Mouse (Mus musculus) neural tube, embryonic 12.5 days (tissue): Measurements from ENCODE around the gene Kif13a. TPM values are rescaled to one million over a fixed set of nuclear protein-coding genes. Genes with fewer than 3 reads are reported as not detected.

ENCODE experiments used
- ATAC-seq: fragments of 200-750 bp; cut with Nextera tagmentation; 2 replicates; pipeline ENCODE4 v1.8.0; 2017; ENCODE audit warnings: low read depth, mild to moderate bottlenecking, moderate TSS enrichment, moderate library complexity; ENCODE audit not compliant: low FRiP score
- H3K27ac ChIP-seq: fragments of 300-500 bp; sonication (generic); 2 replicates; pipeline ENCODE4 v1.5.1; 2016
- H3K27me3 ChIP-seq: fragments of 300-500 bp; sonication (generic); replicated peaks from 2 replicates; pipeline ENCODE4 v1.6.1; 2016; ENCODE audit warnings: mild to moderate bottlenecking
- H3K36me3 ChIP-seq: fragments of 300-500 bp; sonication (generic); 2 replicates; pipeline ENCODE4 v1.6.1; 2016; ENCODE audit warnings: mild to moderate bottlenecking
- H3K4me1 ChIP-seq: fragments of 300-500 bp; sonication (generic); 2 replicates; pipeline ENCODE4 v1.6.1; 2016
- H3K4me2 ChIP-seq: fragments of 300-500 bp; sonication (generic); replicated peaks from 2 replicates; pipeline ENCODE4 v1.6.1; 2016; ENCODE audit warnings: mild to moderate bottlenecking
- H3K4me3 ChIP-seq: fragments of 300-500 bp; sonication (generic); 2 replicates; pipeline ENCODE4 v1.5.1; 2016
- H3K9ac ChIP-seq: fragments of 300-500 bp; sonication (generic); 2 replicates; pipeline ENCODE4 v1.6.1; 2016; ENCODE audit warnings: mild to moderate bottlenecking
- H3K9me3 ChIP-seq: fragments of 300-500 bp; sonication (generic); 2 replicates; pipeline ENCODE4 v1.6.1; 2016; ENCODE audit warnings: mild to moderate bottlenecking
- WGBS: fragments of 180-500 bp; shearing (Covaris S2); methylation state at CpG from one replicate; pipeline ENCODE4 v1.1.7; 2016; 5-methylcytosine and 5-hydroxymethylcytosine counted together
- polyA plus RNA-seq: library from polyadenylated mRNA; unstranded; fragments of >200 nt; fragmentation: Nextera tagmentation; extraction: Ambion mirVana; gene quantifications from 2 replicates; pipeline ENCODE4 v1.2.1, GENCODE M21; 2016

Gene Kif13a
- polyA plus RNA-seq, 1 experiment from 2014 or later: 22.1 TPM

GRCm38 (mm10) chr13:46818374-46818773, 111.3 kb downstream of the Kif13a start:
- no peak overlapping the region for H3K4me3 ChIP-seq
- H3K9me3 ChIP-seq: no peaks in the 10 kb centered on the region
- H3K27ac ChIP-seq: no peak overlapping the region
- peaks cover 24% of the 10 kb centered on the region for H3K36me3 ChIP-seq
- no peaks in the 10 kb centered on the region for H3K27me3 ChIP-seq
- no peak for ATAC-seq
- WGBS: 85% methylated on average over 9 of the region's 9 CpGs
- H3K9ac ChIP-seq: no peak overlapping the region
- H3K4me1 ChIP-seq: peaks cover 4% of the 10 kb centered on the region; the same call in 1 of the 2 replicates
- no peak overlapping the region for H3K4me2 ChIP-seq

- WGBS: 94% methylated on average over 15 of the region's 15 CpGs
- Histone ChIP-seq H3K4me1 (no peaks in the 10 kb centered on the region), H3K4me3 (no peak overlapping the region), H3K9me3 (no peaks in the 10 kb centered on the region), H3K27ac (no peak overlapping the region), H3K9ac (no peak overlapping the region), H3K36me3 (peaks cover 44% of the 10 kb centered on the region), H3K4me2 (no peak overlapping the region), H3K27me3 (no peaks in the 10 kb centered on the region)
- no peak for ATAC-seq
Observed at GRCm38 (mm10) chr13:46812648-46813184, 117.0 kb downstream of the Kif13a start.

- 78% methylated on average over 9 of the region's 9 CpGs for WGBS
- H3K9me3 ChIP-seq: no peaks in the 10 kb centered on the region
Observed at GRCm38 (mm10) chr13:46811696-46812095, 118.0 kb downstream of the Kif13a start.

GRCm38 (mm10) chr13:46810613-46811012, 119.1 kb downstream of the Kif13a start:
- Histone ChIP-seq H3K4me2 (no peak overlapping the region), H3K27ac (no peak overlapping the region), H3K9ac (no peak overlapping the region), H3K36me3 (peaks cover 45% of the 10 kb centered on the region), H3K4me1 (no peaks in the 10 kb centered on the region), H3K27me3 (no peaks in the 10 kb centered on the region), H3K4me3 (no peak overlapping the region), H3K9me3 (no peaks in the 10 kb centered on the region)
- 97% methylated on average over 17 of the region's 17 CpGs for WGBS
- no peak for ATAC-seq

More at GRCm38 (mm10) chr13:46811696-46812095, 118.0 kb downstream of the Kif13a start:
- no peak overlapping the region for H3K27ac ChIP-seq
- no peaks in the 10 kb centered on the region for H3K4me1 ChIP-seq
- H3K4me2 ChIP-seq: no peak overlapping the region
- no peak overlapping the region for H3K9ac ChIP-seq
- H3K36me3 ChIP-seq: peaks cover 45% of the 10 kb centered on the region
- no peak for ATAC-seq
- H3K27me3 ChIP-seq: no peaks in the 10 kb centered on the region
- H3K4me3 ChIP-seq: no peak overlapping the region

GRCm38 (mm10) chr13:46810098-46810497, 119.6 kb downstream of the Kif13a start:
- Histone ChIP-seq H3K9ac (no peak overlapping the region), H3K36me3 (peaks cover 43% of the 10 kb centered on the region), H3K27ac (no peak overlapping the region), H3K4me2 (no peak overlapping the region), H3K4me1 (no peaks in the 10 kb centered on the region), H3K27me3 (no peaks in the 10 kb centered on the region), H3K9me3 (no peaks in the 10 kb centered on the region), H3K4me3 (no peak overlapping the region)
- 94% methylated on average over 12 of the region's 12 CpGs for WGBS
- ATAC-seq: no peak

- ATAC-seq: no peak
- no peak overlapping the region for H3K27ac ChIP-seq
- H3K4me3 ChIP-seq: no peak overlapping the region
- no peaks in the 10 kb centered on the region for H3K9me3 ChIP-seq
- H3K4me2 ChIP-seq: no peak overlapping the region
- H3K9ac ChIP-seq: no peak overlapping the region
- H3K4me1 ChIP-seq: no peaks in the 10 kb centered on the region
- 93% methylated on average over 11 of the region's 11 CpGs for WGBS
- no peaks in the 10 kb centered on the region for H3K27me3 ChIP-seq
- H3K36me3 ChIP-seq: peaks cover 30% of the 10 kb centered on the region
Observed at GRCm38 (mm10) chr13:46807901-46808300, 121.8 kb downstream of the Kif13a start.

GRCm38 (mm10) chr13:46801196-46801595, 128.5 kb downstream of the Kif13a start:
- Histone ChIP-seq H3K36me3 (peaks cover 36% of the 10 kb centered on the region), H3K4me2 (no peak overlapping the region), H3K4me3 (no peak overlapping the region), H3K4me1 (no peaks in the 10 kb centered on the region), H3K27ac (no peak overlapping the region), H3K27me3 (no peaks in the 10 kb centered on the region), H3K9ac (no peak overlapping the region), H3K9me3 (no peaks in the 10 kb centered on the region)
- no peak for ATAC-seq
- 96% methylated on average over 13 of the region's 13 CpGs for WGBS

GRCm38 (mm10) chr13:46798156-46798555, 131.5 kb downstream of the Kif13a start:
- 43% methylated on average over 4 of the region's 4 CpGs for WGBS
- Histone ChIP-seq H3K4me2 (no peak overlapping the region), H3K27me3 (no peaks in the 10 kb centered on the region), H3K36me3 (peaks cover 52% of the 10 kb centered on the region), H3K27ac (no peak overlapping the region), H3K9ac (no peak overlapping the region), H3K9me3 (no peaks in the 10 kb centered on the region), H3K4me3 (no peak overlapping the region), H3K4me1 (no peaks in the 10 kb centered on the region)
- no peak for ATAC-seq

- no peak for ATAC-seq
- Histone ChIP-seq H3K36me3 (peaks cover 44% of the 10 kb centered on the region), H3K27ac (no peak overlapping the region), H3K4me3 (no peak overlapping the region), H3K9me3 (no peaks in the 10 kb centered on the region), H3K27me3 (no peaks in the 10 kb centered on the region), H3K4me1 (no peaks in the 10 kb centered on the region), H3K9ac (no peak overlapping the region), H3K4me2 (no peak overlapping the region)
- 96% methylated on average over 1 of the region's 1 CpGs for WGBS
Observed at GRCm38 (mm10) chr13:46796381-46796780, 133.3 kb downstream of the Kif13a start.

- no peaks in the 10 kb centered on the region for H3K9me3 ChIP-seq
- ATAC-seq: no peak
- no peak overlapping the region for H3K4me2 ChIP-seq
- no peak overlapping the region for H3K27ac ChIP-seq
- H3K36me3 ChIP-seq: peaks cover 44% of the 10 kb centered on the region
- H3K9ac ChIP-seq: no peak overlapping the region
- H3K4me1 ChIP-seq: no peaks in the 10 kb centered on the region
- no peak overlapping the region for H3K4me3 ChIP-seq
- 80% methylated on average over 13 of the region's 13 CpGs for WGBS
- no peaks in the 10 kb centered on the region for H3K27me3 ChIP-seq
Observed at GRCm38 (mm10) chr13:46793824-46794223, 135.8 kb downstream of the Kif13a start.

- Histone ChIP-seq H3K4me2 (no peak overlapping the region), H3K9ac (no peak overlapping the region), H3K4me1 (no peaks in the 10 kb centered on the region), H3K4me3 (no peak overlapping the region), H3K9me3 (no peaks in the 10 kb centered on the region), H3K36me3 (peaks cover 47% of the 10 kb centered on the region), H3K27ac (no peak overlapping the region), H3K27me3 (no peaks in the 10 kb centered on the region)
- WGBS: 84% methylated on average over 8 of the region's 8 CpGs
- ATAC-seq: no peak
Observed at GRCm38 (mm10) chr13:46788452-46788851, 141.2 kb downstream of the Kif13a start.

- 92% methylated on average over 2 of the region's 2 CpGs for WGBS
- H3K4me2 ChIP-seq: no peak overlapping the region
- H3K9me3 ChIP-seq: no peaks in the 10 kb centered on the region
- no peak overlapping the region for H3K9ac ChIP-seq
- H3K4me3 ChIP-seq: no peak overlapping the region
- no peak overlapping the region for H3K27ac ChIP-seq
- peaks cover 42% of the 10 kb centered on the region for H3K36me3 ChIP-seq
- no peak for ATAC-seq
- no peaks in the 10 kb centered on the region for H3K4me1 ChIP-seq
- no peaks in the 10 kb centered on the region for H3K27me3 ChIP-seq
Observed at GRCm38 (mm10) chr13:46786836-46787235, 142.8 kb downstream of the Kif13a start.

- peaks cover 41% of the 10 kb centered on the region for H3K36me3 ChIP-seq
- WGBS: 96% methylated on average over 10 of the region's 10 CpGs
- no peaks in the 10 kb centered on the region for H3K4me1 ChIP-seq
- no peaks in the 10 kb centered on the region for H3K9me3 ChIP-seq
- H3K9ac ChIP-seq: no peak overlapping the region
- H3K4me3 ChIP-seq: no peak overlapping the region
- H3K27ac ChIP-seq: no peak overlapping the region
- no peaks in the 10 kb centered on the region for H3K27me3 ChIP-seq
- no peak for ATAC-seq
- no peak overlapping the region for H3K4me2 ChIP-seq
Observed at GRCm38 (mm10) chr13:46786064-46786561, 143.6 kb downstream of the Kif13a start.
